Comparison of ENCODE assay signal across 8 mouse cellular contexts in genomic region chr5:131537831-131538310, GRCm38 (mm10).
DNase-seq lines count a peak whose midpoint lies in the region; ATAC-seq lines count a peak whose summit lies in the region.

No protein-coding gene starts in this region.

- H3K4me2 ChIP-seq in kidney, embryonic 15.5 days = peak overlapping the region; percentile 83
- H3K4me2 ChIP-seq in lung, embryonic 16.5 days (ENCODE audit: low read depth, low read length) = peak overlapping the region; percentile 93

- peak; percentile 1 for DNase-seq in thymus, postnatal 25 days
- no peak for DNase-seq in thymus, postnatal 0 days (ENCODE audit: low spot score)
- DNase-seq in embryo, embryonic 10.5 days (ENCODE audit: low spot score) = peak; percentile 83
- DNase-seq in right cerebral cortex, postnatal 4 days = peak; percentile 66
- DNase-seq in adipocyte (ENCODE audit: low spot score) = no peak

- H3K36me3 ChIP-seq in kidney, embryonic 15.5 days = peaks cover 6% of the 10 kb centered on the region; the same call in 1 of the 2 replicates
- no peaks in the 10 kb centered on the region for H3K36me3 ChIP-seq in lung, embryonic 16.5 days (ENCODE audit: control insufficient read depth, insufficient read depth, low read length)

- H3K4me3 ChIP-seq in kidney, embryonic 15.5 days (replicated peaks) = peak overlapping the region; percentile 83
- peak overlapping the region; percentile 59 for H3K4me3 ChIP-seq in lung, embryonic 16.5 days (ENCODE audit: low read length)

- ATAC-seq in granulocyte monocyte progenitor cell, adult 5-6 weeks (replicated peaks; ENCODE audit: poor library complexity, severe bottlenecking) = 0 out of 2 replicates have a peak, but pooled peaks have one; percentile 18
- ATAC-seq in kidney, embryonic 15.5 days (replicated peaks; ENCODE audit: low FRiP score) = peak; percentile 59
- peak; percentile 69 for ATAC-seq in lung, embryonic 16.5 days (ENCODE audit: low read depth)

- H3K27me3 ChIP-seq in kidney, embryonic 15.5 days = peaks cover 3% of the 10 kb centered on the region; the same call in 1 of the 2 replicates
- H3K27me3 ChIP-seq in lung, embryonic 16.5 days (ENCODE audit: control insufficient read depth, insufficient read depth, low read depth, low read length) = peaks cover 12% of the 10 kb centered on the region

- H3K9ac ChIP-seq in kidney, embryonic 15.5 days = peak overlapping the region; percentile 88
- peak overlapping the region; percentile 74 for H3K9ac ChIP-seq in lung, embryonic 16.5 days (ENCODE audit: low read length)

- H3K9me3 ChIP-seq in kidney, embryonic 15.5 days (replicated peaks) = no peaks in the 10 kb centered on the region
- no peaks in the 10 kb centered on the region for H3K9me3 ChIP-seq in lung, embryonic 16.5 days (ENCODE audit: control insufficient read depth, low read length)

- peaks cover 20% of the 10 kb centered on the region for H3K4me1 ChIP-seq in kidney, embryonic 15.5 days
- H3K4me1 ChIP-seq in lung, embryonic 16.5 days (replicated peaks; ENCODE audit: control insufficient read depth, insufficient read depth, low read length) = peaks cover 12% of the 10 kb centered on the region

- H3K27ac ChIP-seq in kidney, embryonic 15.5 days = peak overlapping the region; percentile 95
- peak overlapping the region; percentile 82 for H3K27ac ChIP-seq in lung, embryonic 16.5 days (ENCODE audit: low read length)

- under 1% methylated on average over 42 of the region's 48 CpGs for WGBS in kidney, embryonic 15.5 days
- WGBS in lung, embryonic 16.5 days = 0% methylated on average over 38 of the region's 48 CpGs

Comparison
In these comparisons a context has a peak if more than half of its experiments do, and no peak if none do; other contexts are left out.
1. DNase-seq: peak in thymus, postnatal 25 days (single experiment), embryo, embryonic 10.5 days (single experiment) and right cerebral cortex, postnatal 4 days (single experiment); none in thymus, postnatal 0 days (single experiment) and adipocyte (single experiment).
2. ATAC-seq: peak in every context shown above with its lines; median percentile 69 in lung, embryonic 16.5 days; 59 in kidney, embryonic 15.5 days; 18 in granulocyte monocyte progenitor cell, adult 5-6 weeks.